Mouse (Mus musculus) liver, adult 2 months (tissue): ENCODE data around the gene Rsl24d1.

Source experiments
- CTCF ChIP-seq: fragments of 200-500 bp; IDR thresholded peaks from 2 replicates; pipeline ENCODE4 v1.5.1; 2011; ENCODE audit warnings: low read depth, low read length, control low read depth
- POLR2A ChIP-seq: fragments of 200-500 bp; IDR thresholded peaks from 2 replicates; pipeline ENCODE4 v1.6.1; 2011; ENCODE audit warnings: low read length, control low read depth; ENCODE audit not compliant: insufficient read depth; ENCODE audit errors: extremely low read depth

DNA sequence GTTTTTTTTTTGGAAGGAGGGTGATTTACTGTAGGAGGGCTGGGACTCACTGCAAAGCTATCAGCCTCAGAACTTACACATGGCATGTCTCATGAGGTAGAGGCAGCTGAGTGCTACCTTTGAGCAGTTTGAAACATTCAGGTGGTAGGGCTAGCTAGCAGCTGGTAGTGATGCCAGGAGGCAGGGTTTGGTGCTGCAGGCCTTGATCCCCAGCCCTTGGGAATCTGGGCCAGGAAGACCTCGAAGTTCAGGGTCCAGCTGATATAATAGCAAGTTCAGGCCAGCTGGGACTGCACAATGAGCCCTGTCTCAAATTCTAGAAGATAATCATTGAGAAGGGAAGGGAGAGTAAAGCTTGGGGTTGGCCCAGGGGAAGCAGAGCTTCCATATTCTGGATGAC, 8.1 kb upstream of the Rsl24d1 start:
- TF ChIP-seq POLR2A (no peak), CTCF (no peak)
